In genomic region chr8:71305988-71306387, GRCm38 (mm10) we compare ENCODE assay signal across 28 mouse cellular contexts. TPM values are rescaled to one million over a fixed set of nuclear protein-coding genes. Genes with fewer than 3 reads are reported as not detected.
DNase-seq lines count a peak whose midpoint lies in the region; ATAC-seq and TF ChIP-seq lines count a peak whose summit lies in the region.
"Had no signal": no experiment of that assay in that cellular context is flagged by ENCODE, and none has a peak within 500 bp of the region (broad histone marks: within the 10 kb centered on the region; RNA-seq: fewer than 3 reads in every experiment).

No protein-coding gene starts in this region.

- no peak overlapping the region for H3ac ChIP-seq in myocyte (ENCODE audit: control insufficient read depth, insufficient read length)

- WGBS in heart, postnatal 0 days = 13% methylated on average over 1 of the region's 1 CpGs
- 49% methylated on average over 1 of the region's 1 CpGs for WGBS in liver, embryonic 13.5 days (ENCODE audit: insufficient replicate concordance)

- intact Hi-C loops in heart, postnatal 14 days (cut with DNase I) = no loop called here

- H3K9ac ChIP-seq in heart, postnatal 0 days (replicated peaks; ENCODE audit: low read depth, low read length) = no peak overlapping the region
- no peak overlapping the region for H3K9ac ChIP-seq in liver, embryonic 13.5 days
- H3K9ac ChIP-seq: embryonic facial prominence, embryonic 13.5 days; forebrain, embryonic 12.5 days; heart, embryonic 12.5 days; hindbrain, embryonic 15.5 days; liver, embryonic 15.5 days; neural tube, embryonic 12.5 days had no signal

- no peak for TF ChIP-seq POLR2A in myocyte (IDR thresholded peaks at IDR 0.05; ENCODE audit: insufficient read length, low read depth)

- no peak for TF ChIP-seq CTCF in heart, postnatal 0 days (IDR thresholded peaks at IDR 0.05; ENCODE audit: low read depth)

- peak; percentile 54; the same call in 1 of the 2 replicates for ATAC-seq in heart, postnatal 0 days (ENCODE audit: insufficient read depth, low read depth)
- ATAC-seq in liver, embryonic 13.5 days (ENCODE audit: low read depth) = peak; percentile 39; the same call in 1 of the 2 replicates
- ATAC-seq in CD4-positive, CD25-positive, alpha-beta regulatory T cell, adult 4 months = no peak
- ATAC-seq in activated CD4-positive, CD25-positive, alpha-beta regulatory T cell, adult 4 months = no peak
- ATAC-seq: Patski had no signal

- 0 out of 2 replicates have a peak, but pooled peaks cover 7% of the 10 kb centered on the region for H3K4me1 ChIP-seq in heart, postnatal 0 days (ENCODE audit: control insufficient read depth, insufficient read depth)
- peaks cover 16% of the 10 kb centered on the region for H3K4me1 ChIP-seq in liver, embryonic 13.5 days (replicated peaks)
- H3K4me1 ChIP-seq: embryonic facial prominence, embryonic 13.5 days; forebrain, embryonic 12.5 days; hindbrain, embryonic 15.5 days; neural tube, embryonic 12.5 days had no signal

- no peak overlapping the region for H3K27ac ChIP-seq in heart, postnatal 0 days (ENCODE audit: low read depth)
- no peak overlapping the region for H3K27ac ChIP-seq in liver, embryonic 13.5 days
- H3K27ac ChIP-seq: embryonic facial prominence, embryonic 13.5 days; forebrain, embryonic 12.5 days; hindbrain, embryonic 15.5 days; liver, embryonic 15.5 days; neural tube, embryonic 12.5 days had no signal

- H3K79me2 ChIP-seq in myocyte (ENCODE audit: control insufficient read depth, insufficient read depth) = peaks cover 47% of the 10 kb centered on the region

- no peak for DNase-seq in heart, postnatal 0 days (ENCODE audit: low spot score)
- DNase-seq in heart, postnatal 14 days = no peak
- DNase-seq in liver, embryonic 13.5 days = no peak
- no peak for DNase-seq in liver
- peak; percentile 21 for DNase-seq in ZHBTc4 (ENCODE audit: low read depth, low spot score)
- DNase-seq: adrenal gland, postnatal 10 days; cerebellum, adult 18-20 months; cerebellum, postnatal 25 days; heart, postnatal 36 days; kidney, adult 11 months; kidney, postnatal 25 days; layer of hippocampus, postnatal 36 days; lung, postnatal 10 days; midbrain, embryonic 14.5 days; thymus, adult 2 months; thymus, postnatal 4 days had no signal

- H3K4me2 ChIP-seq in heart, postnatal 0 days (ENCODE audit: low read depth, low read length) = no peak overlapping the region
- no peak overlapping the region for H3K4me2 ChIP-seq in liver, embryonic 13.5 days
- no peak overlapping the region for H3K4me2 ChIP-seq in myocyte (ENCODE audit: low read depth)
- H3K4me2 ChIP-seq: embryonic facial prominence, embryonic 13.5 days; forebrain, embryonic 12.5 days; heart, embryonic 12.5 days; hindbrain, embryonic 15.5 days; liver, embryonic 15.5 days; neural tube, embryonic 12.5 days had no signal

- H3K9me3 ChIP-seq in heart, postnatal 0 days (replicated peaks; ENCODE audit: control insufficient read depth, low read length) = no peaks in the 10 kb centered on the region
- no peaks in the 10 kb centered on the region for H3K9me3 ChIP-seq in liver, embryonic 13.5 days (replicated peaks)
- H3K9me3 ChIP-seq: hindbrain, embryonic 15.5 days; liver, embryonic 15.5 days; neural tube, embryonic 12.5 days had no signal

- no peak for TF ChIP-seq EP300 in heart, postnatal 0 days (IDR thresholded peaks at IDR 0.05; ENCODE audit: low read depth)

- 0 out of 2 replicates have a peak, but pooled peaks cover 9% of the 10 kb centered on the region for H3K36me3 ChIP-seq in heart, postnatal 0 days (replicated peaks; ENCODE audit: control insufficient read depth, insufficient read depth, low read length)
- peaks cover 25% of the 10 kb centered on the region for H3K36me3 ChIP-seq in liver, embryonic 13.5 days
- peaks cover 7% of the 10 kb centered on the region for H3K36me3 ChIP-seq in myocyte (ENCODE audit: control insufficient read depth, insufficient read depth)

- H3K4me3 ChIP-seq in heart, postnatal 0 days (ENCODE audit: low read depth, low read length) = no peak overlapping the region
- no peak overlapping the region for H3K4me3 ChIP-seq in liver, embryonic 13.5 days (replicated peaks)
- H3K4me3 ChIP-seq in myocyte = no peak overlapping the region
- H3K4me3 ChIP-seq: embryonic facial prominence, embryonic 13.5 days; erythroblast, embryonic 14.5 days; forebrain, embryonic 12.5 days; heart, embryonic 12.5 days; hindbrain, embryonic 15.5 days; liver, embryonic 15.5 days; neural tube, embryonic 12.5 days had no signal

- no peaks in the 10 kb centered on the region for H3K27me3 ChIP-seq in heart, postnatal 0 days (ENCODE audit: control insufficient read depth, insufficient read depth, low read length)
- no peaks in the 10 kb centered on the region for H3K27me3 ChIP-seq in liver, embryonic 13.5 days
- H3K27me3 ChIP-seq in myocyte (ENCODE audit: control insufficient read depth, insufficient read depth, insufficient read length) = no peaks in the 10 kb centered on the region
- H3K27me3 ChIP-seq: CH12.LX; embryonic facial prominence, embryonic 13.5 days; forebrain, embryonic 12.5 days; heart, embryonic 12.5 days; hindbrain, embryonic 15.5 days; liver, embryonic 15.5 days; neural tube, embryonic 12.5 days; Patski had no signal

TF ChIP-seq in myocyte, 11 proteins besides CTCF, POLR2A, EP300 and RAD21:
- TF ChIP-seq TCF3 (IDR thresholded peaks at IDR 0.05; ENCODE audit: insufficient read length, low read depth) = no peak
- peak in 2 of 3 experiments; percentile 29 to 92 for TF ChIP-seq MYOD1 (IDR thresholded peaks at IDR 0.05; ENCODE audit: control insufficient read depth in 1 of 3, insufficient read length in 2 of 3, low read depth in 2 of 3)
- TF ChIP-seq REST (IDR thresholded peaks at IDR 0.05; ENCODE audit: insufficient read depth, insufficient read length) = no peak
- TF ChIP-seq E2F4 (IDR thresholded peaks at IDR 0.05; ENCODE audit: insufficient read depth) = no peak
- TF ChIP-seq SRF (IDR thresholded peaks at IDR 0.05; ENCODE audit: control insufficient read depth, insufficient read length, low read depth) = no peak
- no peak for TF ChIP-seq POLR2AphosphoS2 (IDR thresholded peaks at IDR 0.05; ENCODE audit: insufficient read length, low read depth)
- peak in 1 of 3 experiments; percentile 72 for TF ChIP-seq MYOG (IDR thresholded peaks at IDR 0.05; ENCODE audit: control insufficient read depth in 1 of 3, insufficient read depth in 1 of 3, insufficient read length in 2 of 3, low read depth in 2 of 3)
- no peak for TF ChIP-seq USF1 (IDR thresholded peaks at IDR 0.05; ENCODE audit: low read depth)
- TF ChIP-seq MAX (IDR thresholded peaks at IDR 0.05; ENCODE audit: low read depth) = no peak
- no peak for TF ChIP-seq TCF12 (IDR thresholded peaks at IDR 0.05; ENCODE audit: insufficient read depth, poor library complexity, severe bottlenecking)
- TF ChIP-seq CEBPB (IDR thresholded peaks at IDR 0.05; ENCODE audit: insufficient read depth, poor library complexity, severe bottlenecking) = no peak

RNA-seq across cellular contexts. Expression of gene Haus8, which starts 33.3 kb away (rescaled TPM):
- 50.6 and 53.9 TPM in 2 replicates for total RNA-seq in heart, postnatal 0 days (2014; rRNA removed; ENCODE audit: low replicate concordance)
- 58.3 and 64.3 TPM in 2 replicates for polyA plus RNA-seq in heart, postnatal 0 days (2015; fragmentation: Nextera tagmentation; extraction: Ambion mirVana)
- total RNA-seq in heart, postnatal 14 days (2021) = 10 to 100 TPM; 23.9 to 28.8 TPM
- polyA plus RNA-seq in liver, embryonic 13.5 days (2015; fragmentation: Nextera tagmentation; extraction: Ambion mirVana) = 57.4 and 61.4 TPM in 2 replicates
- 13.2 TPM for polyA plus RNA-seq in myocyte (2012; fragmentation: generic; extraction: Trizol)
- polyA plus RNA-seq in CD4-positive, CD25-positive, alpha-beta regulatory T cell, adult 4 months (2017; shearing (Covaris generic)) = 10 to 100 TPM; 43.6 to 45.4 TPM
- polyA plus RNA-seq in activated CD4-positive, CD25-positive, alpha-beta regulatory T cell, adult 4 months (2017; shearing (Covaris generic)) = 10 to 100 TPM; 27.3 to 35.0 TPM

RNA-seq across cellular contexts. Expression of gene Myo9b, which starts 33.5 kb away (rescaled TPM):
- 35.0 and 40.7 TPM in 2 replicates for total RNA-seq in heart, postnatal 0 days (2014; rRNA removed; ENCODE audit: low replicate concordance)
- 6.7 and 7.1 TPM in 2 replicates for polyA plus RNA-seq in heart, postnatal 0 days (2015; fragmentation: Nextera tagmentation; extraction: Ambion mirVana)
- total RNA-seq in heart, postnatal 14 days (2021) = 10 to 100 TPM; 27.8 to 32.8 TPM
- 6.8 and 7.3 TPM in 2 replicates for polyA plus RNA-seq in liver, embryonic 13.5 days (2015; fragmentation: Nextera tagmentation; extraction: Ambion mirVana)
- polyA plus RNA-seq in myocyte (2012; fragmentation: generic; extraction: Trizol) = 39.6 TPM
- 10 to 100 TPM; 13.8 to 16.6 TPM for polyA plus RNA-seq in CD4-positive, CD25-positive, alpha-beta regulatory T cell, adult 4 months (2017; shearing (Covaris generic))
- 10 to 100 TPM; 18.3 to 18.5 TPM for polyA plus RNA-seq in activated CD4-positive, CD25-positive, alpha-beta regulatory T cell, adult 4 months (2017; shearing (Covaris generic))

Comparison
In these comparisons a context has a peak if more than half of its experiments do, and no peak if none do; other contexts are left out.
1. ATAC-seq: peak in heart, postnatal 0 days (single experiment) and liver, embryonic 13.5 days (single experiment); none in CD4-positive, CD25-positive, alpha-beta regulatory T cell, adult 4 months (single experiment) and activated CD4-positive, CD25-positive, alpha-beta regulatory T cell, adult 4 months (single experiment).